Mouse (Mus musculus) lung, postnatal 25 days (tissue): ENCODE measurements at regions not wholly inside any gene's neighbourhood (a gene's known extent, or its start where the extent isn't known, plus 50 kb on each side); places are given as distances from the start of the nearest gene placed in this dataset.
A peak's percentile ranks its signal among the peaks of the same experiment; 100 is the strongest.

Source experiments
- DNase-seq: peaks from one replicate; pipeline ENCODE4 v3.0.0; 2022; ENCODE audit warnings: low spot score

DNA sequence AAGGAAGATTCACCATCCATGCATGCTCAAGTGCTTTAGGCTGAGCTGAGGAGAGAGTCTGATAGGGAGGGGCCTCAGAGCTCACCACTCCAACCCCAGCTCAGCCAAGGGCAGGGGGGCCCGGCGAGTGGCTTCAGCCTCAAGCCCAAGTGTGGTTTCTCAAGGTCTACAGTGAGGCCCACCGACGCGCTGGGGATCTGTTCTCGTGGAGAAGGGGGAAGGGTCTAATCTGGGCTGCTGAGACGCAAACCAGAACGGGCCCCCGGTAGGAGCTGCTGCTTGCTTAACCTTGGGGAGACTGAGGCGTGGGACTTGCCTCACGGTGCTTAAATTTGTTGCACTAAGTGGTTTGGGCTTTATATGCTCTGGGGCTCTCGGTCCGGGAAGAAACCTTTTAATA, 70.9 kb downstream of the Asb1 start:
- DNase-seq = no peak

DNA sequence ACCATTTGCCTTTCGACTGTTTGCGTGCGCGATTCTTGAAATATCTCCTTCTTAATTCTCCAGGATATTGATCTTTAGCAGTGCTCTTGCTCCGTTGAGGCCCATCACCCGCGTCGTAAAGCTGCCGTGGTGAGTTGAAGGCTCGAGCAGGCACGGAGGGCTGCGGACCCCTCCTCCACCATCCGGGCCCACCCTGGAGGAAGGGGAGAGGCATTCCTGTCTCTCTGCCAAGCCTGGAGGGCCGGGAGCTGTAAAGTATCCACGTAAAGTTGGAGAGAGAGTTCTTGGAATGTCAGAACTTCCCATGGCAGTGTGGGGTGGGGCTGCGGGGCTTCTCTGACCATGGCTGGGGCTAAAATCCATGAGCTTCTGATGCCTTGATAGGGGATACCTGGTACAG, 71.3 kb downstream of the Asb1 start:
- DNase-seq = no peak

DNA sequence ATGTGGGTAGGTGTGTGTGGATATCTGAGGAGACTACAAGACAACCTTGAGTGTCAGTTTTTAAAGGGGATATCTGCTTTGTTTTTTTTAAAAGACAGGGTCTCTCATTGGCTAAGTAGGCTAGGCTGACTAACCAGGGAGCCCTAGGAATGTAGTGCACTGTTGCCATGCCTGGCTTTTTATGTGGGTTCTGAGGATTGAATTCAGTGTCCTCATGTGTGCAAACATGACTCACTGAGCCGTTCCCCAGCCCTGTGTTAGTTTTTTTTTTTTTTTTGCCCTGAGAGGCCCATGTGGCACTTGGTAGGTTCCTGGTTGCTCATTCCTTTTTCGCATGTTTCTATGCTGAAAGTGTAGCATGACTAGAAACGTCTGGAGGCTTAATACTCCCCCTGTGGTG, 72.6 kb downstream of the Asb1 start:
- no peak for DNase-seq

DNA sequence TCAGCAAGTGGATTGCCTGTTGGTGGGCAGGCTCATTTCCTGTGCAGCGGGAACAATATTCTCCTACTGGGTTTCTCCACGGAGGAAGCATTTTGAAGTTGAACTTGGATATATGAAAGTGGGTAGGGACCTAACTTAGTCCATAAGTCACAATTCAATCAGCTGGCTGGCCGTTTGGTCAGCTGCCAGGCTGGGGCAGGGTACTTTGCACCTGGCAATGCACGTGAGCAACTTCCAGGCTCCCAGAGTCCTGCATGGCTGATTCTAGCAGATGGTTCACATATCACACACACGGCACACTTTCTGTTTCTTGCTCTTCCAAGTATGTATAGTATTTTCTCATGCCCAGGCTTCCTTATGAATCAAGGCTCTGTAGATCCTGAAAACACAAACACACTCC, 75.1 kb downstream of the Asb1 start:
- DNase-seq = no peak

DNA sequence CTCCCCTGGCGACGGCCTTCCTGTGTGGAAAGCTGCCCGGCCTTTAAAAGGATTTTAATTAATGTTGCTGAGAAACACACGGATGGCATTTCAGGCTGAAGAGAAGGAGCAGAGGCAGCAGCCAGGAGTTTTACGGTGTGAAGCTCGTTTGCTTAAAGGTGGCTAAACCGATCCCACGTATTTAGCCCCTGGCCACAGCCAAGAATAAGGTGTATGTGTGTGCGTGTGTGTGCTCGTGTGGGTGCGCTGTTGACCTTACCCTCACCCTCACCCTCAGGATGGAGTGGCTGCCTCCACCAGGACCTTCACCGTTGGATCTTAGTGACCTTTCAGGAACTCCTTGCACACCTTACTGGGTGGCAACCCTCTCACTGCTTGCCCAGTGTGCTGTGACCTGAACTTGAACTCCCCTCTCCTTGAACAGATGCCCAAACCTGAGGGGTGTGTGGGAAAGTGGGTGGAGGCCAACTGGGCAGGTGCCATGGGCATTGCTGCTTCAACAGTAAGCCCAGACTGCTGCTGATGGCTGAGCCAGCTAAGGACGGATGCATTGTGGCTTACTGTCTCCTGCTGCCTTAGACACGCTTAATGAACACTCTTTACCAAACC, 78.3 kb downstream of the Asb1 start:
- DNase-seq = peak; percentile 40

DNA sequence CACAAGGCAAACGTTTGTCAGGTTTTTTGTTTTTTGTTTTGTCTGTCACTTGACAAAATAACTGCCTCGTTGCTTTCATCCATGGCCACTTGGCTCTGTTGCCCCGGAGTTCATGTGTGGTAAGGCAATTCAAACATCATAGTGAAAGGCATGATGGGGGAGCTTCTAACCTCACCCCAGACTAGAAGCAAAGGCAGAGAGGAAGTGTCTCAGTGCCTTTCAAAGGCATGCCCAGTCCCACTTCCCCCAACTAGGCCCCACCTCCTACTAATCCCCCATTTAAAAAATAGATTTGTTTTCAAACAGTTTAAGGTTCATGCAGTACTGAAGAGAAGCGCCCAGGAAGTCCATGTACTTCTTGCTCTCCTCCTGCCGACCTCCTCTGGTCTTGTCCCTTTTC, 80.8 kb downstream of the Asb1 start:
- no peak for DNase-seq

DNA sequence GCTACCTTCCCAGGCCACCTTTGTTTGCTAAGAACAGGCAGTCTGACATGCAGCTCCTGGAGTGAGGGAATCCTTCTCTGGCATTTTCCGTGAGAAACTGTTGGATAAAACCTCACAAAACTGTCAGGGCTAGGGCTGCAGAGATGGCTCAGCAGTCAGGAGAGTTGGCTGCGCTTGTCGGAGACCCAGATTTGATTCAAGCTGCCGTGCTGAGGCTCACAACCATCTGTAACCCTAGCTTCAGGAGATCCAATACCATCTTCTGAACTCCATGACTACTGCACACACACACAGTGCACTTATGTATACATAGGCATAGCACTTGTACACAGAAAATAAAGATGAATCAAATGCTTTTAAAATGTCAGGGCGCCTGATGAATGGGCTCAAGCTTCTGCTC, 82.5 kb downstream of the Asb1 start:
- DNase-seq = no peak

DNA sequence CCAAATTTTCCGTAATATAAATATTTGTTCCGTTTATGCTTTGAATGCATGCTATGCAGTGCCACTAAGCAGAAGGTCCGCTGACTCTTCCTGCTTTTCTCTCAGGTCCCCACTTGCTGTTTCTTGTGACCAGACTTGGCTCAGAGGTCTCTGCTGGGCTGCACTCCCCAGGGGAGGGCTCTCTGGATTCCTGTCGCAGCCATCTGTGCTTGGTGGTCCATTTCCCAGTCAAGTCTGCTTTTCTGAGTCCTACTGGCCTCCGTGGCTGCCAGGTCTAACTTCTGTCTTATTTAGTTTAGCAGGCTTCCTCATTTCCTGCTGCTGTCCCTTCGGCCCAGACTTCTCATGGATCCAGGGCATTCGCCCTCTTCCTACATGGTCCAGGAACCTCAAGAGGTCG, 83.7 kb downstream of the Asb1 start:
- DNase-seq = no peak

DNA sequence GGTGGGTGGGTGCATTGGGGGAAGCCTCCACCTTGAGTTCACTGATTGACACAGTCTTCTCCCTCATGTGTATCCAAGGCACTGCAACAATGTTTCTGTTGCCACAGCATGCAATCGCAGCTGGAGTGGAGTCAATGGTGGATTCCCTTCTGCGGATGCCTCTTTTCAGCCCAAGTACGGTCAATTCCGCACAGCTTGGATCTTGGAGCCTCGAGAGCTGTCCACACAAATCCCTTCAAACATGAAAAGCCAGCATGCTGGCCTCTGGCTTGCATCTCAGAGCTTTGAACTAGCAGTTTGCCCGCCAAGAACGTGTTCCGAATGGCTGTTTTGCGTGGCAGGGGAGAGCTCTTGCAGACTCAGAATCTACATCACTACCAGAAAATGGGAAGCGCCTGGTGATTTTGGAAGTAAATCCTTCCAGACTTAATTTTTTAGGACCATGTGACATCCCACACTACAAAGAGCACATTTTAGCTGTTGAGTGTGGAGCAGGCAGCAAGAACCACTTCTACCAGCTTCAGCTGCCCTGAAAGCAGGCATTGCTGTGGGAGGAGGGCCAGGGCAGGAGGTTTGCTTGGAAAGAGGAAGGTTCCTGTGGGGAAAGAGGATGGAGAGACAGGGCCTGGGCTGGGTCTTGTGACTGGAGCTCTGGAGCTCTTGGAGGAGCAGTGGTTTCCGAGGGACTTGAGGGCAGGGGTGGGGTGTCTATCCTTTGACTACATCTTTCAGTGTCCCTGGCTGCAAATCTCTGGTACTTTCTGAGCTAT, 84.4 kb downstream of the Asb1 start:
- DNase-seq = no peak

DNA sequence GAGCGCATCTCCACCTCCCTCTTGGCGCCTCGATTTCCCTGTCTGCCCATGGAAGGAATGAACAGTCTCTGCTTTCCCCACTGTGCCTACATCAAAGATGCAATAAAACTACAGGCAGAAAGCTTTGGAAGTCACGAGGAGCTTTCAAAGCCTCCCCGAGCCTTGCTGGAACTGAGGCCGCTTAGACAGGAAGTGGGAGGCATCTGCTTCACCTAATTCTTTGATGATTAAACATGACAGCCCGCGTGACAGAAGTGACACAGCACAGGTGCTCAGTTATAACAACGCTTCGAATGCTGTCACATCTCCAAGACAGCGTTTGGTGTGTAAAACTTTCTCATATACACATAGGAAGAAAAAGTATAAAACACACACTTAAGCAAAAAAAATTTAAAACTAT, 85.7 kb downstream of the Asb1 start:
- no peak for DNase-seq

DNA sequence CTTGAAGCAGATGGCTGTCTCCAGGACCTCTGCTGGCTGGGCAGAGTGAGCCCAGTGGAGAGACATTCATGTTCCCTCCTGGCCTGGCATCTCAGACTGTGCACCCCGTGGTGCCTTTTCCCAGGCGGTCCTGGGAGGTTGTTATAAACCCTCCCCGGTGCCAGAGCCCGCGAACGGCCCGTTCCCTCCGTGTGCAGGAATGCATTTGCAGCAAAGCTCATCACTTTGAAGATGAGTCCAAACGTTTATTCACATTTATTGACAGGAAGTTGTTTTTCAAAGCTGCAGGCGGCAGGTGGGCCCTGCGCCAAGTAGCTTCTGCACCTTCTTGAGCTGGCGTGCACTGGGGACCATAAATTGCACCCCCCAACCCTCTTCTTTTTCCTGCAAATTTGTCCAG, 89.9 kb downstream of the Asb1 start:
- DNase-seq = no peak

DNA sequence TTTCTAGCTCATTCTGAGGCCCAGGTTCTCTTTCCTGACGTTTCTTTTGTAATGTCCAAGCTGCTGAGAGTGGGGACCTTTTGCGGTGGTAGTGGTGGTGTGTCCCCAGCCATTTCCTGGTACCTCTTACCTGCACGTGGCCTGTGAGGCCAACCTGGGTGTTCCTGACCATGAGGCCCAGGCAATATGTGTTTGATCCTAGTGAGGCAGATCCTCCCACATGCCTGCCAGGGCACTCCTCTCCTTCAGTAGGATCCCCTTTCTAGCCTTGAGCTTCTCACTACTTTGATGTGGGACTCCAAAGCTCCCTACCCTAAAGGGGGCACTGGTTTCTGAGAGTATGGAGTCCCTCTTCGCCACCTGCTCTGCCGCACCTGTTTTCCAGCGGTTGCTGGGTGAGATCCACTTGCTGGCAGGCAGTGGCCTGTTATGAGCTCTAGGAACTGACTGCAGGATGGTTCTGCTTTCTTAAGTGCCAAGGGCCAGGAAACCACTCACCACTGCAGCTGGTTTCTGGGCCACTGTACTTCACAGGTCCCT, 90.6 kb downstream of the Asb1 start:
- no peak for DNase-seq

DNA sequence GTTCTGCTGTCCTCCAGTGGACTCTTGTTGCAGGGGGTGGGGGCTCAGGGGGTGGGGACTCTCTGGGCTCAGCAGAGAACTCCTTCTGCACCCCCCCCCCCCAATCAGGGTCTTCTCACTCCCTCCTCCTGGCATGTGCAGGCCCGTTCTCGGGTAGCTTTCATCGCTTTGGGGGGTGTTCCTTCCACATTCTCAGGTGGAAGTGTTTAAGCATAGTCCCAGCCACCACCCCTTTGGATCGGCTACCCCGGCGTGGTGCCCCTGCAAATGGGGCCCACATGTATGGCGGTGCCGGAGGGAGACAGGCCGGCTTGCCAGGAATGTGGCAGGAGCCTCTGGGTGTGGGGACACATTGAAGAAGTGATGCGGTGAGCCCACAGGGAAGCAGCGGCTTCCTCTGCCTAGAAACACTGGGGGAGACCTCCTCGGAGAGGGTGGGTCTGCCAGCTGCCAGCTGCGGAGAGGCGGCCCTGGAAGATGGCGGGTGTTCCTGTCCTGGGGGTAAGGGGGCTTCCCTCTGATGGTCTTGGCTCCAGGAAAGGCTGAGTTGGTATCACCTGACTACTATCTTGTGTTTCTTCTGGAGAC, 92.7 kb downstream of the Asb1 start:
- DNase-seq = no peak

DNA sequence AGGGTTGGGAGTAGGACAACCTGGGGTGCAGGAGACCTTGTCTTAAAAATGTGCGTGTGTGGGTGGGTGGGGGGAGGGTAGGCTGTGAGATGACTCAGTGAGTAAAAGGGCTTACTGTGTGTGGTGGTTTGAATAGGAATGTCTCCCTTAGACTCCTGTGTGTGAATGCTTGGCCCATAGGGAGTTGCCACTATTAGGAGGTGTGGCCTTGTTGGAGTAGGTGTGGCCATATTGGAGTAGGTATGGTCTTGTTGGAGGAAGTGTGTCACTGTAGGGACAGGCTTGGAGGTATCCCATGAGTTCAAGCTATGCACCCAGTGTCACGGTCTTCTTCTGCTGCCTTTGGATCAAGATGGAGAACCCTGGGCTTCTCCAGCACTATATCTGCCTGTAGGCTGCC, 96.2 kb downstream of the Asb1 start:
- DNase-seq = no peak

DNA sequence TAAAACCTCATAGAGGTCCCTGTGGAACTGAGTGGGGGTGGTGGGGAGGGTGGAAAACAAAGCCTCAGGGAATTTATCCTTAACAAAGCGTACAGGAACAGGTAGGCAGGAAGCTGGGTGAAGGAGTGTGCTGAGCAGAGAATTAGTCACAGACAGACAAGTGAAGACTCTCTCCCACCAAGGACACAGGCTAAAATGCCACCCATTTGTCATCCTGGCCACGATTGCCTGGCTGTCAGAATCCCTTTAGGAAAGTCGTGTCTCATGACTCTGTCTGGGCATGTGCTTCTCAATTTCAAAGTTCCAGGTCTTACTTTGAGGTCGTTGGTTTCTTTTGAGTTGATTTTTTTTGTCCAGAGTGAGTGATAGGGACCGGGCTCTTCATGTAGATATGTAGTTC, 100.2 kb downstream of the Asb1 start:
- DNase-seq = no peak

DNA sequence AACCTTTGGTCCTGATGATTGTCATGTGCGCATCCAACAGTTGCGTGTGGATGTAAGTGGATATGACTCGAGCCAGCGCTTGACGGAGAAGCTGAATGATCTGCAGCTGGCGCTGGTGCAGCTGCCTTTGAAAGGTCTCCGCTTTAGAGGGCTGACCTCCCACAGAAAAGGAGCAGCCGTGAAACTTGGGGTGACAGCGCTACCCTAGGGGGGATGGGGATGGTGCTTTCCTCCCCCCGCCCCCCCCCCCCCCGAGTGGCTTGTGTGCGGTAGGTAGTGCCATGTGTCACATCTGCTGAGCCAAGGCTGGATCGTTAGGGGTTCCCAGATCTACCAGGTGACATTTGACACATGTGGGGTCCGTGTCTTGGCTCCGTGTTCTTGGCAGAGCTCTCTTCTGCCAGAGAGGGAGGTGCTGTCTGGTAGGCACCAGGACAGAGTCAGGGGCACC, 118.7 kb downstream of the Asb1 start:
- DNase-seq = no peak

DNA sequence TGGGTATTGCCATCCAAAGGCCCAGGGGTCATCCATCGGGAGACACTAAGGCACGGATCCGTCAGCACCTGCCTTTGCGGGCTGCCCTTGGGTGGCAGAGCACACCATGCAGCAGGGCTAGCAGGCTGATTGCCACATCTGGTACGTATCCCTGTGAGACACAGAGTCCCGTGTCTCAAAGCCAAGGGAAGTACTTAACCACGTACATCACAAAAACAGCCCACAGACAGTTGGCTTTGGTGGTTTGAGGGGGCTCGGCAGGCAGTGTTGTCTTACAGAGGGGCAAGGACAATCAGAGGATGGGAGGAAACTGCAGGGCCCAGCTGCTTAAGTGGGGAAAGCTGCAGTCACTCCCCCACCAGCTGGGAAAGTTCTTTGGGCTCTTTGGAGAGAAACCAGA, 119.1 kb downstream of the Asb1 start:
- DNase-seq = no peak

DNA sequence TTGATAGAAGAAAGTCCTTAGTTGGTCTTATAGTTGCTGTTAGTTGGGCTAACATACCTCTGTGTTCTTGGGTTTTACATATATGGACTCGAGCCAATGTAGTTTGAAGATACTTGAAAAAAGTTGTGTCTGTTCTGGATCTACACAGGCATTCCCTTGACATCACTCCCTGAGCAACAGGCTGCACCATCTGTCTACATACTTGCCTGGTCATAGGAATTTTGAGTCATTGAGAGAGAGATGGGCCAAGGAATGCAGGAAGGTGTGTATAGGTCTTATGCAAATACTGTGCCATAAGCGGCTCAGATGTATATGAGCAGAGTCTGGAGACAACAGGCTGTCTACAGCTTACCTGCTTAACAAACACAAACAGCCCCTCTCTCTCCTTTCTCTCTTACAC, 122.9 kb downstream of the Asb1 start:
- no peak for DNase-seq

DNA sequence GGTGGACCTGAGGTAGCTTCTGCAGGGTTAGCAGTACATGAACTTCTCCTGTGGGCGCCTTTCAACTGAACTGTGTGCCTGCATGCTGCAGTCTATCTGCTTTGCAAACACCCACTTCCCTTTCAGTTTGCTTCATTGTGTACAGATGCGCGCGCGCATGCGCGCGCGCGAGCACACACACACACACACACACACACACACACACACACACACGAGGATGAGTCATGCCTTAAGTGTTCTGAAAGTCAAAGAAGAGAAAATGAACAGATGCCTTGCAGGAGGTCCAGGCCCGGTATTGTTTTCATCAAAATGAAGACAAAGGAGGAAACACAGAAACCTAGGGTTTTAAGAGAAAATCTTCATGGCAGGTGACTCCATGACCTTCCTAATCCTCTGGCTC, 124.3 kb downstream of the Asb1 start:
- DNase-seq = no peak

DNA sequence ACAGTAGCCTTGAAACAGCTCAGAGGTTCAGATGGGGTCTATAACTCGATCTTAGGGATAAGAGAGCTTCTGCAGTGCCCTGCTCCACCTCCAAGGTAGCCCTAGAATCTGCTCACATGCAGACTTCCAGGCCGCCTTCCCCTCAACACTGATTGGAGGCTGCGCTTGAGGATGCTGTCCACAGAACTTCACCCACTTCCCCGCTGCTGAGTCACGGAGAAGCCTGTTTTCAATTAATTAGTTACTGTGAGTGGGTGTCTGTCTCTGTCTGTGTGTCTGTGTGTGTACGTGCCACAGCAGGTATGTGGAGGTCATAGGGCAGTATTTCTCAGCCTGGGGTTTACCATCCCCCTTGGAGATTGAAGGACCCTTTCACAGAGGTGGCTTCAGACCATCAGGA, 128.2 kb downstream of the Asb1 start:
- DNase-seq = no peak

DNA sequence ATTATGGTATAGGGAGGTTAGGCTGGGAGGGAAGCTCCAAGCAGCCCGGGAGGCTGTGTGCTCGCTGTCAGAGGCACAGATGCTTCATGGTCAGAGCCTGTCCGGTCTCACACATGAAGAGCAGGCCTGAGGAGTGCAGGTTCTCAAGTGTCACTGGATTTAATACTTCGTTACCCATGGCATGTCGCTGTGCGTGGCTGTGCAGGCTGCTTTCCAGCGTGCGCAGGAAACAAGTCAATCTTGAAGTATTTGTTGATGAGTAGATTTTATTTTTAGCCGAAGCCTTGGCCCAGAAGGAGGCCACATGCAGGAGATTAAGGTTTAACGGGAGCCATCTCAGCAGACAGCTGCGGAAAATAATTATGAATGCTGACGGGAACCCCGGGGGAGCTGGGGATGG, 130.3 kb upstream of the Twist2 start:
- no peak for DNase-seq

DNA sequence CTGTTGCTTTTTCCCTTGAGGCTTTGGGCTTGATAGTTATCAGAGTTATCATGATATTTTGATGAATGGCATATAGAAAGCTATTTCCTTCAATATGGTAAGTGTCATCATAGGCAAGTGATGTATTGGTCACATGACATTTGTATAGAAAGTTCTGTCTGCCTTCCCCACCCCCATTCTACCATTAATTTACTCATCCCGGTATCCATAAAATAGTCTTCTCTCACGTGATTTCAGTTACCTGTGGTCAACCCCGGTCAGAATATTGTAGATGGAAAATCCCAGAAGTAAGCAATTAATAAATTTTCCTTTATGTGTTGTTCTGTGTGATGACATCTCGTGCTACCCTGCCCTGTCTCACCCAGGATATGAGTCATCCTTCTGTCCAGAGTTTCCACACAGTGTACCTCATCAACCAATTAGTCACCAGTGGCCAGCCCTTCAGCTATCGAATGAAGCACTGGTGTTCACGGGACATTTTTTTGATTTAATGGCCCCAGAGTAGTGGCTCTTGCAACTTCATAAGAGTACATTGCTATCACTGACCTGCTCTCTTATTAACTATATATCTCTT, 127.1 kb upstream of the Twist2 start:
- no peak for DNase-seq

DNA sequence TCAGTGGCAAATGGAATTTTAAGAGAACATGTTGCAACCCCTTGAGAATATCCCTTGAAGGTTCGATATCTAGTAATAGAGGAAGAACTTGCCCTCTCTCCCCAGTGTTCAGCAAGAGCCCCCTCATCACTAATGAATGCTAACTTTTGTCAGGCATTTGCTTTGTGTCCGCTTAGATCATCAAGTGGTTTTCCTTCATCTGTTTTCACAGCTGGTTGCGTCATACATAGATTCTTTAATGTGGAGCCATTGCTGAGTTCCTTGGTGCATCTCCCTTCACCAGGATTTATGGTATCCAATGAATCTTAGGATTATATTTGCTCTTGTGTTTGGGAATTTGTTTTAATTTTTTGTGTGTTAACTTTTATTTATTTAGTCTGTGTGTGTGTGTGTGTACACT, 124.2 kb upstream of the Twist2 start:
- DNase-seq = no peak
